Mouse (Mus musculus) intestine, embryonic 14.5 days (tissue): ENCODE results near the gene Ncapd3. TPM values are rescaled to one million over a fixed set of nuclear protein-coding genes. Genes with fewer than 3 reads are reported as not detected.
A peak's percentile ranks its signal among the peaks of the same experiment; 100 is the strongest.

Experiments used
- ATAC-seq: fragments of 200-750 bp; cut with Nextera tagmentation; replicated peaks from 2 replicates; pipeline ENCODE4 v1.8.0; 2017; ENCODE audit warnings: low read depth, moderate number of reproducible peaks, moderate TSS enrichment, moderate library complexity; ENCODE audit not compliant: low FRiP score, low TSS enrichment
- DNase-seq: peaks from one replicate; pipeline ENCODE4 v3.0.0-alpha.2; 2018; ENCODE audit warnings: low spot score
- H3K27ac ChIP-seq: fragments of 300-500 bp; sonication (generic); 2 replicates; pipeline ENCODE4 v1.5.1; 2014; ENCODE audit warnings: low read depth, mild to moderate bottlenecking, control low read depth
- H3K27me3 ChIP-seq: fragments of 300-500 bp; sonication (generic); replicated peaks from 2 replicates; pipeline ENCODE4 v1.6.1; 2014; ENCODE audit warnings: low read length, control low read depth; ENCODE audit not compliant: control insufficient read depth, insufficient read depth
- H3K36me3 ChIP-seq: fragments of 300-500 bp; sonication (generic); 2 replicates; pipeline ENCODE4 v1.6.1; 2014; ENCODE audit warnings: low read length, control low read depth; ENCODE audit not compliant: control insufficient read depth, insufficient read depth
- H3K4me1 ChIP-seq: fragments of 300-500 bp; sonication (generic); replicated peaks from 2 replicates; pipeline ENCODE4 v1.6.1; 2014; ENCODE audit warnings: low read length, control low read depth, mixed read lengths; ENCODE audit not compliant: control insufficient read depth, insufficient read depth
- H3K4me2 ChIP-seq: fragments of 300-500 bp; sonication (generic); 2 replicates; pipeline ENCODE4 v1.6.1; 2014; ENCODE audit warnings: low read length
- H3K4me3 ChIP-seq: fragments of 300-500 bp; sonication (generic); 2 replicates; pipeline ENCODE4 v1.5.1; 2014; ENCODE audit warnings: low read depth, low read length, control low read depth, mixed read lengths
- H3K9ac ChIP-seq: fragments of 300-500 bp; sonication (generic); 2 replicates; pipeline ENCODE4 v1.6.1; 2014; ENCODE audit warnings: mild to moderate bottlenecking, low read length
- H3K9me3 ChIP-seq: fragments of 300-500 bp; sonication (generic); 2 replicates; pipeline ENCODE4 v1.6.1; 2016; ENCODE audit warnings: low read length, control low read depth; ENCODE audit not compliant: control insufficient read depth
- WGBS: fragments of 180-500 bp; shearing (Covaris S2); extraction: QIAGEN DNeasy Blood & Tissue Kit; methylation state at CpG from one replicate; pipeline ENCODE4 v1.1.7; 2014; 5-methylcytosine and 5-hydroxymethylcytosine counted together
- polyA plus RNA-seq: library from polyadenylated mRNA; unstranded; fragments of >200 nt; fragmentation: Nextera tagmentation; extraction: Ambion mirVana; gene quantifications from 2 replicates; pipeline ENCODE4 v1.2.1, GENCODE M21; 2014

The Ncapd3 gene
- polyA plus RNA-seq, 1 experiment from 2014 or later = 32.7 TPM

- Histone ChIP-seq H3K4me1 (peaks cover 20% of the 10 kb centered on the region), H3K27me3 (no peaks in the 10 kb centered on the region), H3K9me3 (no peaks in the 10 kb centered on the region), H3K4me3 (no peak overlapping the region), H3K36me3 (peaks cover 16% of the 10 kb centered on the region; the same call in 1 of the 2 replicates), H3K9ac (no peak overlapping the region), H3K27ac (no peak overlapping the region), H3K4me2 (no peak overlapping the region)
- 91% methylated on average over 4 of the region's 4 CpGs for WGBS
- DNase-seq (no peak), ATAC-seq (no peak)
Measured at GRCm38 (mm10) chr9:27023681-27024080, 6.3 kb upstream of the Ncapd3 start.

GRCm38 (mm10) chr9:27026708-27027107 lies 3.3 kb upstream of the Ncapd3 start:
- Histone ChIP-seq H3K36me3 (peaks cover 10% of the 10 kb centered on the region; the same call in 1 of the 2 replicates), H3K4me1 (peaks cover 25% of the 10 kb centered on the region), H3K27ac (no peak overlapping the region), H3K4me2 (0 out of 2 replicates have a peak overlapping the region, but pooled peaks have one; percentile 20), H3K27me3 (no peaks in the 10 kb centered on the region), H3K4me3 (no peak overlapping the region), H3K9ac (no peak overlapping the region), H3K9me3 (no peaks in the 10 kb centered on the region)
- WGBS = 84% methylated on average over 1 of the region's 1 CpGs
- ATAC-seq (no peak), DNase-seq (no peak)

- Histone ChIP-seq H3K4me1 (peaks cover 33% of the 10 kb centered on the region), H3K27me3 (no peaks in the 10 kb centered on the region), H3K9ac (peak overlapping the region; percentile 88), H3K4me2 (peak overlapping the region; percentile 89), H3K4me3 (peak overlapping the region; percentile 90), H3K27ac (peak overlapping the region; percentile 91), H3K36me3 (peaks cover 5% of the 10 kb centered on the region; the same call in 1 of the 2 replicates), H3K9me3 (no peaks in the 10 kb centered on the region)
- WGBS = under 1% methylated on average over 52 of the region's 52 CpGs
- ATAC-seq (peak; percentile 43), DNase-seq (no peak)
Measured at GRCm38 (mm10) chr9:27029022-27029827, 750 bp upstream of the Ncapd3 start.

GRCm38 (mm10) chr9:27030763-27031100 lies 757 bp downstream of the Ncapd3 start:
- H3K9me3 ChIP-seq = no peaks in the 10 kb centered on the region
- no peaks in the 10 kb centered on the region for H3K27me3 ChIP-seq
- H3K27ac ChIP-seq = peak overlapping the region; percentile 91; the same call in 1 of the 2 replicates
- peak overlapping the region; percentile 89 for H3K4me2 ChIP-seq
- H3K4me3 ChIP-seq = peak overlapping the region; percentile 90
- H3K4me1 ChIP-seq = peaks cover 33% of the 10 kb centered on the region
- ATAC-seq (peak; percentile 56), DNase-seq (no peak)
- peak overlapping the region; percentile 88 for H3K9ac ChIP-seq
- WGBS = under 1% methylated on average over 17 of the region's 17 CpGs
- no peaks in the 10 kb centered on the region; the same call in 1 of the 2 replicates for H3K36me3 ChIP-seq

GRCm38 (mm10) chr9:27043892-27044291 lies 13.9 kb downstream of the Ncapd3 start:
- DNase-seq (no peak), ATAC-seq (no peak)
- H3K4me1 ChIP-seq = no peaks in the 10 kb centered on the region
- H3K27ac ChIP-seq = no peak overlapping the region
- no peak overlapping the region for H3K4me3 ChIP-seq
- H3K9me3 ChIP-seq = no peaks in the 10 kb centered on the region
- peaks cover 94% of the 10 kb centered on the region for H3K36me3 ChIP-seq
- H3K27me3 ChIP-seq = no peaks in the 10 kb centered on the region
- no peak overlapping the region for H3K4me2 ChIP-seq
- no peak overlapping the region for H3K9ac ChIP-seq
- WGBS = 93% methylated on average over 5 of the region's 5 CpGs

- Histone ChIP-seq H3K27me3 (no peaks in the 10 kb centered on the region), H3K27ac (no peak overlapping the region), H3K4me3 (no peak overlapping the region), H3K4me2 (no peak overlapping the region), H3K9me3 (no peaks in the 10 kb centered on the region), H3K9ac (no peak overlapping the region), H3K36me3 (peaks cover 87% of the 10 kb centered on the region), H3K4me1 (no peaks in the 10 kb centered on the region)
- ATAC-seq (no peak), DNase-seq (no peak)
- WGBS = 82% methylated on average over 2 of the region's 2 CpGs
Measured at GRCm38 (mm10) chr9:27049492-27049891, 19.5 kb downstream of the Ncapd3 start.

- H3K9me3 ChIP-seq = no peaks in the 10 kb centered on the region
- 90% methylated on average over 5 of the region's 5 CpGs for WGBS
- H3K9ac ChIP-seq = no peak overlapping the region
- no peak overlapping the region for H3K4me2 ChIP-seq
- H3K4me1 ChIP-seq = no peaks in the 10 kb centered on the region
- no peaks in the 10 kb centered on the region for H3K27me3 ChIP-seq
- DNase-seq = no peak
- ATAC-seq = no peak
- H3K4me3 ChIP-seq = no peak overlapping the region
- H3K36me3 ChIP-seq = peaks cover 94% of the 10 kb centered on the region
- H3K27ac ChIP-seq = no peak overlapping the region
Measured at GRCm38 (mm10) chr9:27058341-27058740, 28.4 kb downstream of the Ncapd3 start.

- 81% methylated on average over 4 of the region's 4 CpGs for WGBS
- no peaks in the 10 kb centered on the region for H3K9me3 ChIP-seq
- ATAC-seq = no peak
- DNase-seq = no peak
- H3K27ac ChIP-seq = no peak overlapping the region
- peaks cover 88% of the 10 kb centered on the region for H3K36me3 ChIP-seq
- no peak overlapping the region for H3K4me3 ChIP-seq
- H3K4me1 ChIP-seq = no peaks in the 10 kb centered on the region
- H3K9ac ChIP-seq = no peak overlapping the region
- no peaks in the 10 kb centered on the region for H3K27me3 ChIP-seq
- no peak overlapping the region for H3K4me2 ChIP-seq
Measured at GRCm38 (mm10) chr9:27070895-27071294, 40.9 kb downstream of the Ncapd3 start.

GRCm38 (mm10) chr9:27074677-27075076 lies 44.7 kb downstream of the Ncapd3 start:
- DNase-seq (no peak), ATAC-seq (no peak)
- Histone ChIP-seq H3K4me3 (no peak overlapping the region), H3K9me3 (no peaks in the 10 kb centered on the region), H3K9ac (no peak overlapping the region), H3K4me1 (no peaks in the 10 kb centered on the region), H3K4me2 (no peak overlapping the region), H3K27me3 (no peaks in the 10 kb centered on the region), H3K36me3 (peaks cover 72% of the 10 kb centered on the region), H3K27ac (no peak overlapping the region)
- 85% methylated on average over 1 of the region's 1 CpGs for WGBS
